Mouse (Mus musculus) embryonic fibroblast, embryonic 13.5 days (primary cell): ENCODE data around the gene Thap3. TPM values are rescaled to one million over a fixed set of nuclear protein-coding genes. Genes with fewer than 3 reads are reported as not detected.

Experiments
- H3K27ac ChIP-seq: 2 replicates; pipeline ENCODE4 v1.5.1; 2012; ENCODE audit warnings: low read length, control low read depth, inconsistent platforms; ENCODE audit not compliant: insufficient read depth
- H3K4me1 ChIP-seq: 2 replicates; pipeline ENCODE4 v1.6.1; 2011; ENCODE audit warnings: low read length; ENCODE audit not compliant: control insufficient read depth, insufficient read depth
- H3K4me3 ChIP-seq: 2 replicates; pipeline ENCODE4 v1.5.1; 2011; ENCODE audit warnings: mild to moderate bottlenecking, control low read depth, low read length; ENCODE audit not compliant: insufficient read depth
- CTCF ChIP-seq: IDR thresholded peaks from 2 replicates; pipeline ENCODE4 v1.5.1; 2011; ENCODE audit warnings: mild to moderate bottlenecking, control low read depth, low read length, moderate library complexity, borderline replicate concordance; ENCODE audit not compliant: insufficient read depth
- POLR2A ChIP-seq: IDR thresholded peaks from 2 replicates; pipeline ENCODE4 v1.6.1; 2011; ENCODE audit warnings: low read depth, mild to moderate bottlenecking, control low read depth, low read length, moderate library complexity
- polyA plus RNA-seq: library from polyadenylated mRNA; stranded (reverse); fragments of >200 nt; gene quantifications from 2 replicates; pipeline ENCODE4 v1.2.4, GENCODE M21; 2011; ENCODE audit warnings: low read depth; ENCODE audit not compliant: missing spikeins, insufficient read length

Thap3 gene
- polyA plus RNA-seq, 1 experiment: 10.8 TPM

- no peak for TF ChIP-seq CTCF
- TF ChIP-seq POLR2A: no peak
- H3K4me1 ChIP-seq: peaks cover 6% of the 10 kb centered on the region
- H3K4me3 ChIP-seq: no peak overlapping the region
- no peak overlapping the region for H3K27ac ChIP-seq
These were observed 33.7 kb upstream of the Thap3 start for GRCm38 (mm10) chr4:152022506-152022905.

- Histone ChIP-seq H3K27ac (no peak overlapping the region), H3K4me3 (no peak overlapping the region), H3K4me1 (peaks cover 6% of the 10 kb centered on the region)
- no peak for TF ChIP-seq POLR2A
- no peak for TF ChIP-seq CTCF
These were observed 32.8 kb upstream of the Thap3 start for GRCm38 (mm10) chr4:152021568-152022097.

- TF ChIP-seq CTCF (no peak), POLR2A (no peak)
- H3K27ac ChIP-seq: no peak overlapping the region
- no peak overlapping the region for H3K4me3 ChIP-seq
- peaks cover 6% of the 10 kb centered on the region; the same call in 1 of the 2 replicates for H3K4me1 ChIP-seq
These were observed 31.2 kb upstream of the Thap3 start for GRCm38 (mm10) chr4:152020024-152020423.

GRCm38 (mm10) chr4:152019073-152019472, 30.3 kb upstream of the Thap3 start:
- no peak overlapping the region for H3K4me3 ChIP-seq
- peak overlapping the region; percentile 21; the same call in 1 of the 2 replicates for H3K27ac ChIP-seq
- H3K4me1 ChIP-seq: peaks cover 3% of the 10 kb centered on the region; the same call in 1 of the 2 replicates
- TF ChIP-seq CTCF (no peak), POLR2A (no peak)

GRCm38 (mm10) chr4:152013036-152013813, 24.4 kb upstream of the Thap3 start:
- TF ChIP-seq POLR2A (no peak), CTCF (no peak)

GRCm38 (mm10) chr4:152012109-152012508, 23.3 kb upstream of the Thap3 start:
- TF ChIP-seq CTCF: no peak
- no peak for TF ChIP-seq POLR2A
- H3K4me3 ChIP-seq: no peak overlapping the region

More at GRCm38 (mm10) chr4:152013036-152013813, 24.4 kb upstream of the Thap3 start:
- H3K4me1 ChIP-seq: no peaks in the 10 kb centered on the region
- no peak overlapping the region for H3K27ac ChIP-seq
- no peak overlapping the region for H3K4me3 ChIP-seq

GRCm38 (mm10) chr4:152011171-152011760, 22.5 kb upstream of the Thap3 start:
- Histone ChIP-seq H3K4me1 (peaks cover 9% of the 10 kb centered on the region), H3K4me3 (peak overlapping the region; percentile 84), H3K27ac (0 out of 2 replicates have a peak overlapping the region, but pooled peaks have one; percentile 34)
- TF ChIP-seq POLR2A (no peak), CTCF (no peak)

More at GRCm38 (mm10) chr4:152012109-152012508, 23.3 kb upstream of the Thap3 start:
- H3K27ac ChIP-seq: no peak overlapping the region
- peaks cover 6% of the 10 kb centered on the region for H3K4me1 ChIP-seq

- peak overlapping the region; percentile 34 for H3K27ac ChIP-seq
These were observed 21.9 kb upstream of the Thap3 start for GRCm38 (mm10) chr4:152010707-152011134.

GRCm38 (mm10) chr4:152010091-152010706, 21.4 kb upstream of the Thap3 start:
- TF ChIP-seq POLR2A: no peak; the same call in 1 of the 2 replicates
- TF ChIP-seq CTCF: no peak
- H3K4me1 ChIP-seq: peaks cover 9% of the 10 kb centered on the region
- peak overlapping the region; percentile 84 for H3K4me3 ChIP-seq
- peak overlapping the region; percentile 62 for H3K27ac ChIP-seq

More at GRCm38 (mm10) chr4:152010707-152011134, 21.9 kb upstream of the Thap3 start:
- Histone ChIP-seq H3K4me1 (peaks cover 9% of the 10 kb centered on the region), H3K4me3 (peak overlapping the region; percentile 84)
- no peak for TF ChIP-seq CTCF
- TF ChIP-seq POLR2A: peak; percentile 32; the same call in 1 of the 2 replicates
